Mouse (Mus musculus) lung, adult 2 months (tissue): ENCODE measurements around the gene Ubiad1.

Source experiments
- CTCF ChIP-seq: fragments of 200-500 bp; IDR thresholded peaks from 2 replicates; pipeline ENCODE4 v1.5.1; 2011; ENCODE audit warnings: mild to moderate bottlenecking, low read length, control low read depth; ENCODE audit not compliant: insufficient read depth
- POLR2A ChIP-seq: fragments of 200-500 bp; IDR thresholded peaks from 2 replicates; pipeline ENCODE4 v1.6.1; 2011; ENCODE audit warnings: low read depth, mild to moderate bottlenecking, control low read depth, low read length, borderline replicate concordance; ENCODE audit errors: extremely low read depth

GRCm38 (mm10) chr4:148444250-148444967, at the start of gene Ubiad1:
- TF ChIP-seq POLR2A (peak; percentile 73), CTCF (no peak)
